Mouse (Mus musculus) lung, embryonic 16.5 days (tissue): ENCODE data around the gene Ston2. TPM values are rescaled to one million over a fixed set of nuclear protein-coding genes. Genes with fewer than 3 reads are reported as not detected.

Source experiments
- ATAC-seq: fragments of 200-750 bp; cut with Nextera tagmentation; 2 replicates; pipeline ENCODE4 v1.8.0; 2017; ENCODE audit warnings: low read depth, mild to moderate bottlenecking, moderate library complexity
- H3K27ac ChIP-seq: fragments of 300-500 bp; sonication (generic); 2 replicates; pipeline ENCODE4 v1.5.1; 2014; ENCODE audit warnings: mild to moderate bottlenecking, control low read depth, low read length
- H3K27me3 ChIP-seq: fragments of 300-500 bp; sonication (generic); 2 replicates; pipeline ENCODE4 v1.6.1; 2014; ENCODE audit warnings: low read depth, low read length, mixed read lengths; ENCODE audit not compliant: control insufficient read depth, insufficient read depth
- H3K36me3 ChIP-seq: fragments of 300-500 bp; sonication (generic); 2 replicates; pipeline ENCODE4 v1.6.1; 2014; ENCODE audit warnings: low read length; ENCODE audit not compliant: control insufficient read depth, insufficient read depth
- H3K4me1 ChIP-seq: fragments of 300-500 bp; sonication (generic); replicated peaks from 2 replicates; pipeline ENCODE4 v1.6.1; 2014; ENCODE audit warnings: low read length, mixed read lengths; ENCODE audit not compliant: control insufficient read depth, insufficient read depth
- H3K4me2 ChIP-seq: fragments of 300-500 bp; sonication (generic); 2 replicates; pipeline ENCODE4 v1.6.1; 2014; ENCODE audit warnings: low read depth, low read length, control low read depth
- H3K4me3 ChIP-seq: fragments of 300-500 bp; sonication (generic); 2 replicates; pipeline ENCODE4 v1.5.1; 2014; ENCODE audit warnings: mild to moderate bottlenecking, low read length, control low read depth
- H3K9ac ChIP-seq: fragments of 300-500 bp; sonication (generic); 2 replicates; pipeline ENCODE4 v1.6.1; 2014; ENCODE audit warnings: low read length, control low read depth
- H3K9me3 ChIP-seq: fragments of 300-500 bp; sonication (generic); 2 replicates; pipeline ENCODE4 v1.6.1; 2016; ENCODE audit warnings: low read length; ENCODE audit not compliant: control insufficient read depth
- WGBS: fragments of 180-500 bp; shearing (Covaris S2); extraction: QIAGEN DNeasy Blood & Tissue Kit; methylation state at CpG from one replicate; pipeline ENCODE4 v1.1.7; 2014; 5-methylcytosine and 5-hydroxymethylcytosine counted together
- polyA plus RNA-seq: library from polyadenylated mRNA; unstranded; fragments of >200 nt; fragmentation: Nextera tagmentation; extraction: Ambion mirVana; gene quantifications from 2 replicates; pipeline ENCODE4 v1.2.1, GENCODE M21; 2015

The Ston2 gene
- 7.5 and 7.9 TPM in 2 replicates for polyA plus RNA-seq

GRCm38 (mm10) chr12:91787959-91788437, at the start of gene Ston2:
Gene Ston2, minus strand, starts transcription at chr12:91788387.
- peaks cover 3% of the 10 kb centered on the region; the same call in 1 of the 2 replicates for H3K4me1 ChIP-seq
- H3K27ac ChIP-seq, result no peak within 1 kb of the TSS
- no peak within 1 kb of the TSS for H3K4me2 ChIP-seq
- 57% methylated on average over 9 of the region's 9 CpGs for WGBS
- ATAC-seq, result no peak
- H3K36me3 ChIP-seq, result no peaks in the 10 kb centered on the region
- H3K9ac ChIP-seq, result no peak within 1 kb of the TSS
- H3K27me3 ChIP-seq, result no peaks in the 10 kb centered on the region
- no peaks in the 10 kb centered on the region for H3K9me3 ChIP-seq
- H3K4me3 ChIP-seq, result no peak within 1 kb of the TSS

- H3K4me2 ChIP-seq, result no peak overlapping the region
- H3K4me3 ChIP-seq, result no peak overlapping the region
- no peaks in the 10 kb centered on the region for H3K4me1 ChIP-seq
- peaks cover 57% of the 10 kb centered on the region for H3K36me3 ChIP-seq
- no peak overlapping the region for H3K27ac ChIP-seq
- 88% methylated on average over 7 of the region's 7 CpGs for WGBS
- ATAC-seq, result no peak
- no peaks in the 10 kb centered on the region for H3K9me3 ChIP-seq
- H3K9ac ChIP-seq, result no peak overlapping the region
- H3K27me3 ChIP-seq, result no peaks in the 10 kb centered on the region
Observed at GRCm38 (mm10) chr12:91837401-91838065, 49.3 kb upstream of the Ston2 start.

- Histone ChIP-seq H3K9ac (no peak overlapping the region), H3K36me3 (peaks cover 45% of the 10 kb centered on the region), H3K27me3 (no peaks in the 10 kb centered on the region), H3K27ac (no peak overlapping the region), H3K4me1 (no peaks in the 10 kb centered on the region), H3K4me2 (no peak overlapping the region), H3K4me3 (no peak overlapping the region), H3K9me3 (no peaks in the 10 kb centered on the region)
- 79% methylated on average over 5 of the region's 5 CpGs for WGBS
- no peak for ATAC-seq
Observed at GRCm38 (mm10) chr12:91833939-91834333, 45.7 kb upstream of the Ston2 start.

- WGBS, result 85% methylated on average over 3 of the region's 3 CpGs
- Histone ChIP-seq H3K9me3 (no peaks in the 10 kb centered on the region), H3K4me2 (no peak overlapping the region), H3K4me3 (no peak overlapping the region), H3K9ac (no peak overlapping the region), H3K27ac (no peak overlapping the region), H3K27me3 (no peaks in the 10 kb centered on the region), H3K4me1 (no peaks in the 10 kb centered on the region), H3K36me3 (peaks cover 42% of the 10 kb centered on the region)
- ATAC-seq, result no peak
Observed at GRCm38 (mm10) chr12:91833237-91833938, 45.2 kb upstream of the Ston2 start.

GRCm38 (mm10) chr12:91831410-91831809, 43.2 kb upstream of the Ston2 start:
- ATAC-seq, result no peak
- Histone ChIP-seq H3K9me3 (no peaks in the 10 kb centered on the region), H3K9ac (no peak overlapping the region), H3K36me3 (peaks cover 37% of the 10 kb centered on the region), H3K27me3 (no peaks in the 10 kb centered on the region), H3K4me3 (no peak overlapping the region), H3K4me2 (no peak overlapping the region), H3K27ac (no peak overlapping the region), H3K4me1 (no peaks in the 10 kb centered on the region)
- WGBS, result 91% methylated on average over 7 of the region's 7 CpGs

GRCm38 (mm10) chr12:91820461-91820860, 32.3 kb upstream of the Ston2 start:
- WGBS, result 89% methylated on average over 12 of the region's 12 CpGs

GRCm38 (mm10) chr12:91818726-91819125, 30.5 kb upstream of the Ston2 start:
- Histone ChIP-seq H3K27ac (no peak overlapping the region), H3K9me3 (no peaks in the 10 kb centered on the region), H3K4me2 (no peak overlapping the region), H3K4me3 (no peak overlapping the region), H3K27me3 (no peaks in the 10 kb centered on the region), H3K4me1 (no peaks in the 10 kb centered on the region), H3K9ac (no peak overlapping the region), H3K36me3 (peaks cover 43% of the 10 kb centered on the region)
- WGBS, result 96% methylated on average over 4 of the region's 4 CpGs
- ATAC-seq, result no peak

More at GRCm38 (mm10) chr12:91820461-91820860, 32.3 kb upstream of the Ston2 start:
- Histone ChIP-seq H3K27ac (no peak overlapping the region), H3K36me3 (peaks cover 47% of the 10 kb centered on the region), H3K4me1 (no peaks in the 10 kb centered on the region), H3K9ac (no peak overlapping the region), H3K4me3 (no peak overlapping the region), H3K27me3 (no peaks in the 10 kb centered on the region), H3K9me3 (no peaks in the 10 kb centered on the region), H3K4me2 (no peak overlapping the region)
- no peak for ATAC-seq

GRCm38 (mm10) chr12:91815990-91816389, 27.8 kb upstream of the Ston2 start:
- ATAC-seq, result peak; percentile 51
- no peak overlapping the region for H3K4me3 ChIP-seq
- H3K36me3 ChIP-seq, result peaks cover 50% of the 10 kb centered on the region
- H3K4me1 ChIP-seq, result no peaks in the 10 kb centered on the region
- H3K27ac ChIP-seq, result no peak overlapping the region
- H3K27me3 ChIP-seq, result no peaks in the 10 kb centered on the region
- H3K9me3 ChIP-seq, result no peaks in the 10 kb centered on the region
- H3K4me2 ChIP-seq, result no peak overlapping the region
- WGBS, result 25% methylated on average over 10 of the region's 10 CpGs
- no peak overlapping the region for H3K9ac ChIP-seq

GRCm38 (mm10) chr12:91815552-91815951, 27.4 kb upstream of the Ston2 start:
- H3K4me3 ChIP-seq, result no peak overlapping the region

More at GRCm38 (mm10) chr12:91815552-91815951, 27.4 kb upstream of the Ston2 start:
- 94% methylated on average over 11 of the region's 11 CpGs for WGBS
- Histone ChIP-seq H3K27ac (no peak overlapping the region), H3K9ac (no peak overlapping the region), H3K4me2 (no peak overlapping the region), H3K4me1 (no peaks in the 10 kb centered on the region), H3K36me3 (peaks cover 52% of the 10 kb centered on the region), H3K9me3 (no peaks in the 10 kb centered on the region), H3K27me3 (no peaks in the 10 kb centered on the region)
- ATAC-seq, result no peak
